Mouse (Mus musculus): Measurements from ENCODE around the gene Klf5.

Gene Klf5

GRCm38 (mm10) chr14:99310358-99310757, 11.9 kb downstream of the Klf5 start:
- DNase-seq, result no peak

GRCm38 (mm10) chr14:99313062-99313461, 14.6 kb downstream of the Klf5 start:
- no peak for DNase-seq

- DNase-seq, result no peak
Measured at GRCm38 (mm10) chr14:99316275-99316674, 17.8 kb downstream of the Klf5 start.

GRCm38 (mm10) chr14:99320736-99321135, 22.2 kb downstream of the Klf5 start:
- no peak for DNase-seq

GRCm38 (mm10) chr14:99323376-99323775, 24.9 kb downstream of the Klf5 start:
- DNase-seq, result no peak

GRCm38 (mm10) chr14:99324523-99324922, 26.0 kb downstream of the Klf5 start:
- no peak for DNase-seq

- DNase-seq, result no peak
Measured at GRCm38 (mm10) chr14:99325597-99326472, 27.3 kb downstream of the Klf5 start.

GRCm38 (mm10) chr14:99336598-99336997, 38.1 kb downstream of the Klf5 start:
- no peak for DNase-seq

- DNase-seq, result no peak
Measured at GRCm38 (mm10) chr14:99339021-99339420, 40.5 kb downstream of the Klf5 start.

- DNase-seq, result no peak
Measured at GRCm38 (mm10) chr14:99339681-99340522, 41.4 kb downstream of the Klf5 start.

GRCm38 (mm10) chr14:99340703-99341102, 42.2 kb downstream of the Klf5 start:
- DNase-seq, result no peak

- DNase-seq, result no peak
Measured at GRCm38 (mm10) chr14:99348175-99348764, 49.8 kb downstream of the Klf5 start.

- DNase-seq, result no peak
Measured at GRCm38 (mm10) chr14:99349606-99350005, 51.1 kb downstream of the Klf5 start.

- DNase-seq, result no peak
Measured at GRCm38 (mm10) chr14:99352989-99353388, 54.5 kb downstream of the Klf5 start.

GRCm38 (mm10) chr14:99354046-99354445, 55.6 kb downstream of the Klf5 start:
- no peak for DNase-seq

GRCm38 (mm10) chr14:99354761-99355609, 56.5 kb downstream of the Klf5 start:
- no peak for DNase-seq

- DNase-seq, result no peak
Measured at GRCm38 (mm10) chr14:99355610-99355870, 57.0 kb downstream of the Klf5 start.

GRCm38 (mm10) chr14:99362956-99363355, 64.5 kb downstream of the Klf5 start:
- DNase-seq, result no peak

- no peak for DNase-seq
Measured at GRCm38 (mm10) chr14:99364007-99364784, 65.7 kb downstream of the Klf5 start.

Measured in thymus, adult 18-20 months (tissue).